Mouse (Mus musculus) intestine, embryonic 14.5 days (tissue): ENCODE results near the gene Rxra. TPM values are rescaled to one million over a fixed set of nuclear protein-coding genes. Genes with fewer than 3 reads are reported as not detected.

Experiments used
- ATAC-seq: fragments of 200-750 bp; cut with Nextera tagmentation; replicated peaks from 2 replicates; pipeline ENCODE4 v1.8.0; 2017; ENCODE audit warnings: low read depth, moderate number of reproducible peaks, moderate TSS enrichment, moderate library complexity; ENCODE audit not compliant: low FRiP score, low TSS enrichment
- DNase-seq: peaks from one replicate; pipeline ENCODE4 v3.0.0-alpha.2; 2018; ENCODE audit warnings: low spot score
- H3K27ac ChIP-seq: fragments of 300-500 bp; sonication (generic); 2 replicates; pipeline ENCODE4 v1.5.1; 2014; ENCODE audit warnings: low read depth, mild to moderate bottlenecking, control low read depth
- H3K27me3 ChIP-seq: fragments of 300-500 bp; sonication (generic); replicated peaks from 2 replicates; pipeline ENCODE4 v1.6.1; 2014; ENCODE audit warnings: low read length, control low read depth; ENCODE audit not compliant: control insufficient read depth, insufficient read depth
- H3K36me3 ChIP-seq: fragments of 300-500 bp; sonication (generic); 2 replicates; pipeline ENCODE4 v1.6.1; 2014; ENCODE audit warnings: low read length, control low read depth; ENCODE audit not compliant: control insufficient read depth, insufficient read depth
- H3K4me1 ChIP-seq: fragments of 300-500 bp; sonication (generic); replicated peaks from 2 replicates; pipeline ENCODE4 v1.6.1; 2014; ENCODE audit warnings: low read length, control low read depth, mixed read lengths; ENCODE audit not compliant: control insufficient read depth, insufficient read depth
- H3K4me2 ChIP-seq: fragments of 300-500 bp; sonication (generic); 2 replicates; pipeline ENCODE4 v1.6.1; 2014; ENCODE audit warnings: low read length
- H3K4me3 ChIP-seq: fragments of 300-500 bp; sonication (generic); 2 replicates; pipeline ENCODE4 v1.5.1; 2014; ENCODE audit warnings: low read depth, low read length, control low read depth, mixed read lengths
- H3K9ac ChIP-seq: fragments of 300-500 bp; sonication (generic); 2 replicates; pipeline ENCODE4 v1.6.1; 2014; ENCODE audit warnings: mild to moderate bottlenecking, low read length
- H3K9me3 ChIP-seq: fragments of 300-500 bp; sonication (generic); 2 replicates; pipeline ENCODE4 v1.6.1; 2016; ENCODE audit warnings: low read length, control low read depth; ENCODE audit not compliant: control insufficient read depth
- whole genome bisulfite sequencing: fragments of 180-500 bp; shearing (Covaris S2); extraction: QIAGEN DNeasy Blood & Tissue Kit; methylation state at CpG from one replicate; pipeline ENCODE4 v1.1.7; 2014; 5-methylcytosine and 5-hydroxymethylcytosine counted together
- polyA plus RNA-seq: library from polyadenylated mRNA; unstranded; fragments of >200 nt; fragmentation: Nextera tagmentation; extraction: Ambion mirVana; gene quantifications from 2 replicates; pipeline ENCODE4 v1.2.1, GENCODE M21; 2014

Rxra gene
- polyA plus RNA-seq, 1 experiment from 2014 or later = 8.3 TPM

GRCm38 (mm10) chr2:27714131-27714530 is 37.9 kb downstream of the Rxra start:
- Histone ChIP-seq H3K9ac (no peak overlapping the region), H3K9me3 (no peaks in the 10 kb centered on the region), H3K27me3 (no peaks in the 10 kb centered on the region), H3K27ac (no peak overlapping the region), H3K4me2 (no peak overlapping the region), H3K4me1 (peaks cover 43% of the 10 kb centered on the region), H3K4me3 (no peak overlapping the region), H3K36me3 (no peaks in the 10 kb centered on the region)
- 96% methylated on average over 5 of the region's 5 CpGs for WGBS
- DNase-seq = no peak
- ATAC-seq = no peak

- no peak for ATAC-seq
- no peak for DNase-seq
- Histone ChIP-seq H3K36me3 (no peaks in the 10 kb centered on the region), H3K4me2 (no peak overlapping the region), H3K27me3 (no peaks in the 10 kb centered on the region), H3K4me3 (no peak overlapping the region), H3K4me1 (peaks cover 46% of the 10 kb centered on the region), H3K27ac (no peak overlapping the region), H3K9me3 (no peaks in the 10 kb centered on the region), H3K9ac (no peak overlapping the region)
- 52% methylated on average over 4 of the region's 4 CpGs for WGBS
Observed at GRCm38 (mm10) chr2:27715221-27715620, 39.0 kb downstream of the Rxra start.

- H3K36me3 ChIP-seq = no peaks in the 10 kb centered on the region
- no peaks in the 10 kb centered on the region for H3K27me3 ChIP-seq
- no peak overlapping the region for H3K9ac ChIP-seq
- DNase-seq (no peak), ATAC-seq (no peak)
- H3K27ac ChIP-seq = no peak overlapping the region
- peaks cover 36% of the 10 kb centered on the region for H3K4me1 ChIP-seq
- no peak overlapping the region for H3K4me3 ChIP-seq
- H3K9me3 ChIP-seq = no peaks in the 10 kb centered on the region
- no peak overlapping the region for H3K4me2 ChIP-seq
- WGBS = 78% methylated on average over 3 of the region's 3 CpGs
Observed at GRCm38 (mm10) chr2:27716339-27716738, 40.1 kb downstream of the Rxra start.

- Histone ChIP-seq H3K9ac (no peak overlapping the region), H3K27me3 (no peaks in the 10 kb centered on the region), H3K4me3 (no peak overlapping the region), H3K4me2 (no peak overlapping the region), H3K4me1 (peaks cover 33% of the 10 kb centered on the region), H3K27ac (no peak overlapping the region), H3K36me3 (no peaks in the 10 kb centered on the region), H3K9me3 (no peaks in the 10 kb centered on the region)
- DNase-seq (no peak), ATAC-seq (no peak; the same call in 1 of the 2 replicates)
Observed at GRCm38 (mm10) chr2:27718191-27718590, 42.0 kb downstream of the Rxra start.

DNA sequence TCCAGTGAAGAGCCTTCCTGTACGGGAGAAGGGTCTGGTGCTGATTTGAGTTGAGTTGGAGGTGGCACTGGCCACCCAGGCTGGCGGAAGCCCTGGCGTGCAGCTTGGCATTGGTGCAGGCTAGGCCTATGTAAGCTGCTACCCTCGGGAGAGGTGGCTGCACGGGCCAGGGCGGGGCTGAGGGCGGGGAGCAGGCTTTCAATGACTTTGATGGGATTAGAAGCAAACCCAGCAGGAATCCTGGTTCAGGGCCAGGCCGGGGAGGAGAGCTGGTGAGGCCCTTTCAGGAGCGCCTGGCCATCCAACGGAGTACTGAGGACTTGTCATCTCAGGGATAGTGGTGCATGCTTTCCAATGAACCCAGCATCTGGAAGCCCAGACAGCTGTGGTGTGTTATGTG is 43.4 kb downstream of the Rxra start:
- peaks cover 31% of the 10 kb centered on the region for H3K4me1 ChIP-seq
- DNase-seq (no peak), ATAC-seq (no peak)
- 47% methylated on average over 10 of the region's 10 CpGs for WGBS
- no peak overlapping the region for H3K9ac ChIP-seq
- H3K4me2 ChIP-seq = no peak overlapping the region
- no peak overlapping the region for H3K27ac ChIP-seq
- H3K9me3 ChIP-seq = no peaks in the 10 kb centered on the region
- no peaks in the 10 kb centered on the region for H3K36me3 ChIP-seq
- no peaks in the 10 kb centered on the region for H3K27me3 ChIP-seq
- no peak overlapping the region for H3K4me3 ChIP-seq

DNA sequence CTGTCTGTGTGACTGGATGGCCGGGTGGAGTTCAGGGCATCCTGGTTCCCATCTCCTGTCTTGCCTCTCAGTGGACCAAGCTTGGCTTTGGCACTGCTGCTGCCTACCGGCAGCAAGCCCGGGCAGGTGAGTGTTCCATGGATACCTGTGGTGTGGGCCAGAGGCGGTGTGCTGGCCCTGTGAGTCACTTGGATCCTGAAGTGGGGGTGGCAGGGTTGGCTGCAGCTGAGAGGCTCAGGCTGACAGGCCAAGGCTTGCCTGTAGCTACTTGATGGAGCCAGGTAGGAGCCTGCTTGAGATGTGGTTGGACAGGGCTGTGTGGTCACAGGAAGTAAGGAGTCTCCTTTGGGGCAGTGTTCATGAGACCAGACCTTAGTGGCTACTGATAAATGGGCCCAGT is 45.4 kb downstream of the Rxra start:
- Histone ChIP-seq H3K4me3 (no peak overlapping the region), H3K9me3 (no peaks in the 10 kb centered on the region), H3K36me3 (no peaks in the 10 kb centered on the region), H3K9ac (no peak overlapping the region), H3K27ac (no peak overlapping the region), H3K4me1 (peaks cover 20% of the 10 kb centered on the region), H3K27me3 (no peaks in the 10 kb centered on the region), H3K4me2 (no peak overlapping the region)
- 92% methylated on average over 4 of the region's 4 CpGs for WGBS
- ATAC-seq (no peak), DNase-seq (no peak)

- no peak overlapping the region for H3K9ac ChIP-seq
- peaks cover 1% of the 10 kb centered on the region for H3K4me1 ChIP-seq
- no peak overlapping the region for H3K27ac ChIP-seq
- no peak overlapping the region for H3K4me2 ChIP-seq
- H3K4me3 ChIP-seq = no peak overlapping the region
- DNase-seq (no peak), ATAC-seq (no peak)
- no peaks in the 10 kb centered on the region for H3K36me3 ChIP-seq
- H3K9me3 ChIP-seq = no peaks in the 10 kb centered on the region
- WGBS = 87% methylated on average over 9 of the region's 9 CpGs
- H3K27me3 ChIP-seq = no peaks in the 10 kb centered on the region
Observed at GRCm38 (mm10) chr2:27724729-27725316, 48.6 kb downstream of the Rxra start.

GRCm38 (mm10) chr2:27727994-27728854 is 52.0 kb downstream of the Rxra start:
- ATAC-seq = no peak
- no peak overlapping the region for H3K9ac ChIP-seq
- no peaks in the 10 kb centered on the region for H3K36me3 ChIP-seq
- H3K9me3 ChIP-seq = no peaks in the 10 kb centered on the region
- no peak for DNase-seq
- WGBS = 70% methylated on average over 14 of the region's 14 CpGs
- no peak overlapping the region for H3K27ac ChIP-seq
- H3K27me3 ChIP-seq = no peaks in the 10 kb centered on the region
- H3K4me3 ChIP-seq = no peak overlapping the region
- H3K4me2 ChIP-seq = no peak overlapping the region
- peaks cover 19% of the 10 kb centered on the region for H3K4me1 ChIP-seq

- no peaks in the 10 kb centered on the region for H3K36me3 ChIP-seq
- WGBS = 86% methylated on average over 4 of the region's 4 CpGs
- no peak overlapping the region for H3K4me3 ChIP-seq
- H3K9me3 ChIP-seq = no peaks in the 10 kb centered on the region
- H3K27ac ChIP-seq = no peak overlapping the region
- no peak overlapping the region for H3K9ac ChIP-seq
- no peaks in the 10 kb centered on the region for H3K27me3 ChIP-seq
- H3K4me2 ChIP-seq = no peak overlapping the region
- H3K4me1 ChIP-seq = peaks cover 26% of the 10 kb centered on the region
- no peak for ATAC-seq
- DNase-seq = no peak
Observed at GRCm38 (mm10) chr2:27729009-27729408, 52.8 kb downstream of the Rxra start.
